Mouse (Mus musculus): Measurements from ENCODE around the gene Aox3.
A peak's percentile ranks its signal among the peaks of the same experiment; 100 is the strongest.

Aox3 gene

GRCm38 (mm10) chr1:58105685-58106084 is 7.2 kb upstream of the Aox3 start:
- DNase-seq (ENCODE audit: low spot score), result no peak

GRCm38 (mm10) chr1:58107066-58107465 is 5.9 kb upstream of the Aox3 start:
- no peak for DNase-seq (ENCODE audit: low spot score)

- DNase-seq (ENCODE audit: low spot score), result no peak
Observed at GRCm38 (mm10) chr1:58110241-58110640, 2.7 kb upstream of the Aox3 start.

GRCm38 (mm10) chr1:58111315-58111714 is 1.6 kb upstream of the Aox3 start:
- no peak for DNase-seq (ENCODE audit: low spot score)

- DNase-seq (ENCODE audit: low spot score), result no peak
Observed at GRCm38 (mm10) chr1:58113441-58113840, 511 bp downstream of the Aox3 start.

GRCm38 (mm10) chr1:58114021-58114560 is 1.2 kb downstream of the Aox3 start:
- DNase-seq (ENCODE audit: low spot score), result no peak

- DNase-seq (ENCODE audit: low spot score), result no peak
Observed at GRCm38 (mm10) chr1:58114666-58115375, 1.9 kb downstream of the Aox3 start.

GRCm38 (mm10) chr1:58118231-58118630 is 5.3 kb downstream of the Aox3 start:
- DNase-seq (ENCODE audit: low spot score), result no peak

- DNase-seq (ENCODE audit: low spot score), result no peak
Observed at GRCm38 (mm10) chr1:58124901-58125300, 12.0 kb downstream of the Aox3 start.

- DNase-seq (ENCODE audit: low spot score), result no peak
Observed at GRCm38 (mm10) chr1:58137891-58138290, 25.0 kb downstream of the Aox3 start.

GRCm38 (mm10) chr1:58138986-58139385 is 26.1 kb downstream of the Aox3 start:
- DNase-seq (ENCODE audit: low spot score), result no peak

GRCm38 (mm10) chr1:58140607-58141006 is 27.7 kb downstream of the Aox3 start:
- DNase-seq (ENCODE audit: low spot score), result no peak

GRCm38 (mm10) chr1:58144384-58145069 is 31.6 kb downstream of the Aox3 start:
- DNase-seq (ENCODE audit: low spot score), result peak; percentile 54

GRCm38 (mm10) chr1:58146026-58146425 is 33.1 kb downstream of the Aox3 start:
- no peak for DNase-seq (ENCODE audit: low spot score)

- no peak for DNase-seq (ENCODE audit: low spot score)
Observed at GRCm38 (mm10) chr1:58147776-58148175, 34.8 kb downstream of the Aox3 start.

GRCm38 (mm10) chr1:58152247-58152646 is 39.3 kb downstream of the Aox3 start:
- no peak for DNase-seq (ENCODE audit: low spot score)

- DNase-seq (ENCODE audit: low spot score), result peak; percentile 87
Observed at GRCm38 (mm10) chr1:58156747-58157146, 43.8 kb downstream of the Aox3 start.

- no peak for DNase-seq (ENCODE audit: low spot score)
Observed at GRCm38 (mm10) chr1:58169893-58170292, 57.0 kb downstream of the Aox3 start.

GRCm38 (mm10) chr1:58188514-58189175 is 75.7 kb downstream of the Aox3 start:
- DNase-seq (ENCODE audit: low spot score), result no peak

GRCm38 (mm10) chr1:58194317-58194716 is 81.4 kb downstream of the Aox3 start:
- DNase-seq (ENCODE audit: low spot score), result no peak

- DNase-seq (ENCODE audit: low spot score), result no peak
Observed at GRCm38 (mm10) chr1:58194988-58195387, 82.1 kb downstream of the Aox3 start.

GRCm38 (mm10) chr1:58195541-58195940 is 82.6 kb downstream of the Aox3 start:
- DNase-seq (ENCODE audit: low spot score), result no peak

- DNase-seq (ENCODE audit: low spot score), result no peak
Observed at GRCm38 (mm10) chr1:58197023-58197422, 84.1 kb downstream of the Aox3 start.
